Mouse (Mus musculus): ENCODE results near the gene Tars. TPM values are rescaled to one million over a fixed set of nuclear protein-coding genes. Genes with fewer than 3 reads are reported as not detected.

Gene Tars
- 42.3 TPM for polyA plus RNA-seq (2017; shearing (Covaris generic))

DNA sequence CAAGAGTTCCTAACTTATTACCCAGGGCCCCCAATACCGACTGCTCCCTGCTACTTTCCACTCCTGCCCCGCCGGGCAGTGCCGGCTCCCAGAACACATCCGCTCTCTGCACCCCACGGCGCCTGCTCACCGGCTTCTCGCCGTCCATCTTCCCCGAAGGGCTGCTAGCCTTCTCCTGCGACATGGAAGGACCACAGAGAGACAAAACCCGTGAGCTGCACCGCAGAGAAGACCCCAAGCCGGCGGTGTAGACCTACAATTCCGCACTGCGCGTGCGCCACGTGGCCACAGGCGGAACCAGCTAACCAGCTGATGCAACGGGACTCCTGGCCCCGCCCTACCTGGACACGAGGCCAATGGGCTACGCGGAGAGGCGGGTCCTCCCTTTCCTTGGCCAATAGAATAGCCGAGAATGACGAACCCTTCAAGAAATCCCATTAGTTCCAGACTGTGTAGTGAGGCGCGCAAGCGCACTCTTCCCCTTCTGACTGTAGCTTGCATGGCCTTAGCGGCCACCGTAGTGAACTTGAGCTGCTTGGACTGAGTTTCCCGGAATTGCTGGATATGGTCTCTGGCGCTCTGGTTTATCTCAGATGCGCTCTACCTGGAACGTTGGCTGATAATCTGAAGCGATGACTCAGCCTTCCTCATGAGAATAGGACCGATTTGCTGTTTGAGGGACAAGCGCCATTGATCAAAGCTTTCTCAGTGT, at the start of gene Tars:
TSS of gene Tars (minus strand) at position 310 of the 712 bp plus-strand sequence.

